Mouse (Mus musculus): ENCODE measurements around the gene Zbtb46. TPM values are rescaled to one million over a fixed set of nuclear protein-coding genes. Genes with fewer than 3 reads are reported as not detected.

The Zbtb46 gene
- polyA plus RNA-seq, 1 experiment from 2014 or later = 3.8 TPM

DNA sequence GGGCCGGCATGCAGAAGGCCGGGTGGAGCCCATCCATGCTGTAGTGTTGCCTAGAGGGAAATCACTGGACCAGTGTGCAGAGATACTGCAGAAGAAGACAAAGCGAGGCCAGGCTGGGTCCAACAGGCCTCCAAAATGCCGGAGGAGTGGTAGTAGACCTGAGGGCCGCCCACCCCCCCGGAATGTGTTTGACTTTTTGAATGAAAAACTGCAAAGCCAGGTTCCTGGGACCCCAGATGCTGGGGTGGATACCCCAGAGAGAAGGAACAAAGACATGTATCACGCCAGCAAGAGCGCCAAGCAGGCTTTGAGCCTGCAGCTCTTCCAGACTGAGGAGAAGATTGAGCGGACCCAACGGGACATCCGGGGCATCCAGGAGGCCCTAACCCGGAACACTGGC, 79.4 kb downstream of the Zbtb46 start, which contains the start of gene Lime1:
Gene Lime1, plus strand, starts transcription at position 301 of the 400 bp plus-strand sequence.
- Histone ChIP-seq H3K4me2 (no peak within 1 kb of the TSS), H3K27ac (no peak within 1 kb of the TSS), H3K27me3 (no peaks in the 10 kb centered on the region), H3K9me3 (no peaks in the 10 kb centered on the region), H3K36me3 (peaks cover 68% of the 10 kb centered on the region), H3K4me3 (no peak within 1 kb of the TSS), H3K9ac (no peak within 1 kb of the TSS), H3K4me1 (no peaks in the 10 kb centered on the region)
- no peak for ATAC-seq (ENCODE audit: insufficient number of reproducible peaks, insufficient read depth, low FRiP score, low TSS enrichment, low read depth)
- WGBS = 93% methylated on average over 12 of the region's 12 CpGs

DNA sequence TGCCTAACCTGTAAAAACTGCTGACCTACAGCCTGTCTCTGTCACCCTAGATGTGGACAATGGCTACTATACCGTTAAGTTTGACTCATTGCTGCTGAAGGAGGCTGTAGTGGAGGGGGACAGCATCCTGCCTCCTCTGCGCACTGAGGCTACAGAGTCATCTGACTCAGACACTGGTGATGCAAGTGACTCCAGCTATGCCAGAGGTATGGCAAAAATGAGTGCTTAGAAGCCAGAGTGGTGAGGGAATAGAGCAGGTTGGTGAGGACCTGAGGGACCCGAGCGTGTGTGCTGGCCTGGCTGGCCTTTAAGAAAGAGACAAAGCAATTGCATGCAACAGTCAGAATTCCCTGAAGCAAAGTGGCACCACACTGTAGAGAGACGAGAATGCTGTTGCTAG, 80.5 kb downstream of the Zbtb46 start:
- no peak for ATAC-seq (ENCODE audit: insufficient number of reproducible peaks, insufficient read depth, low FRiP score, low TSS enrichment, low read depth)

GRCm38 (mm10) chr2:181377230-181377629, 82.0 kb downstream of the Zbtb46 start:
- no peak for ATAC-seq (ENCODE audit: insufficient number of reproducible peaks, insufficient read depth, low FRiP score, low TSS enrichment, low read depth)
- H3K4me3 ChIP-seq = no peak overlapping the region
- 83% methylated on average over 2 of the region's 2 CpGs for WGBS
- no peaks in the 10 kb centered on the region for H3K4me1 ChIP-seq
- H3K36me3 ChIP-seq = peaks cover 42% of the 10 kb centered on the region
- H3K27me3 ChIP-seq = no peaks in the 10 kb centered on the region
- no peak overlapping the region for H3K9ac ChIP-seq
- H3K27ac ChIP-seq = no peak overlapping the region
- no peaks in the 10 kb centered on the region for H3K9me3 ChIP-seq
- no peak overlapping the region for H3K4me2 ChIP-seq

More for the DNA sequence above, 80.5 kb downstream of the Zbtb46 start:
- Histone ChIP-seq H3K4me3 (no peak overlapping the region), H3K27me3 (no peaks in the 10 kb centered on the region), H3K9ac (no peak overlapping the region), H3K4me1 (no peaks in the 10 kb centered on the region), H3K9me3 (no peaks in the 10 kb centered on the region), H3K36me3 (peaks cover 57% of the 10 kb centered on the region), H3K27ac (no peak overlapping the region), H3K4me2 (no peak overlapping the region)
- WGBS = 89% methylated on average over 5 of the region's 5 CpGs

DNA sequence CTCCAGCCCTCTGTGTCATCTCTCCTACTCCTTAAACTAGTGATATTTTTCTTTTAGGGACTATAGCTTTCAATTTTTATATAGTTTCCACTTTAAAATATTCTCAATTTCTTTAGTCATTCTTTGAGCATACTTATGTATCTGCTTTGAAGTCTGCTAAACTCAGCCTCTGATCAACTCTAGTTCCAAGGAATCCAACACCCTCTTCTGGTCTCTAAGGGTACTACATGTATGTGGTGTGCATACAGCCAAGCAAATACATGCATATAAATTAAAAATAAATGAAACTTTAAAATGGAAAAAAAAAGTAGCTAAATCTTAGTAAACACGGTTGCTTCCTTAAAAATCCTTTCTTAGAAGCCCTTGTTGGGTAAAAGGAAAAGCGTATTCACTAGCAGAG, 83.4 kb downstream of the Zbtb46 start:
- Histone ChIP-seq H3K9ac (no peak overlapping the region), H3K27ac (no peak overlapping the region), H3K36me3 (peaks cover 31% of the 10 kb centered on the region), H3K4me3 (no peak overlapping the region), H3K4me2 (no peak overlapping the region), H3K4me1 (no peaks in the 10 kb centered on the region), H3K27me3 (no peaks in the 10 kb centered on the region), H3K9me3 (no peaks in the 10 kb centered on the region)
- ATAC-seq (ENCODE audit: insufficient number of reproducible peaks, insufficient read depth, low FRiP score, low TSS enrichment, low read depth) = no peak
- 94% methylated on average over 2 of the region's 2 CpGs for WGBS

DNA sequence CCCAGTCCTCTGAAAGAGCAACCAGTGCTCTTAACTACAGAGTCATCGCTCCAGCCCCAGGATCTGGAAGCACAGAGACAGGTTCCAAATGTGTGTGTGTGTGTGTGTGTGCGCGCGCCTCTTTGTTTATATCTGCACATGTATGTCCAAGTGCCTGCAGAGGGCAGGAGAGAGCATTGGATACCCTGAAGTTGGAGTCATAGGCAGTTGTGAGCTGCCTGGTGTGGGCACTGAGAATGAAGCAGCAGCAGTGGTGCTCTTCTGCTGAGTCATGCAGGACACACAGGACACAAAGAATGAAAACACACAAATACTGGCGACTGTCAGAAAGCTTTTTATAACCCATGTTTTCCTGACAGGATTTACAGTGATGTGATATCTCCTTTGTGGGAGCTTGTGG, 89.2 kb downstream of the Zbtb46 start:
- peaks cover 22% of the 10 kb centered on the region for H3K36me3 ChIP-seq
- WGBS = 93% methylated on average over 5 of the region's 5 CpGs
- H3K4me1 ChIP-seq = peaks cover 23% of the 10 kb centered on the region
- no peak overlapping the region for H3K9ac ChIP-seq
- H3K27me3 ChIP-seq = no peaks in the 10 kb centered on the region
- no peak overlapping the region for H3K27ac ChIP-seq
- no peaks in the 10 kb centered on the region for H3K9me3 ChIP-seq
- H3K4me3 ChIP-seq = no peak overlapping the region
- no peak overlapping the region for H3K4me2 ChIP-seq
- ATAC-seq (ENCODE audit: insufficient number of reproducible peaks, insufficient read depth, low FRiP score, low TSS enrichment, low read depth) = no peak

- Histone ChIP-seq H3K9me3 (no peaks in the 10 kb centered on the region), H3K27me3 (no peaks in the 10 kb centered on the region), H3K4me3 (peak overlapping the region; percentile 93), H3K36me3 (peaks cover 39% of the 10 kb centered on the region), H3K27ac (peak overlapping the region; percentile 91), H3K4me1 (peaks cover 32% of the 10 kb centered on the region), H3K9ac (peak overlapping the region; percentile 92), H3K4me2 (peak overlapping the region; percentile 96)
- WGBS = under 1% methylated on average over 20 of the region's 20 CpGs
- ATAC-seq (ENCODE audit: insufficient number of reproducible peaks, insufficient read depth, low FRiP score, low TSS enrichment, low read depth) = peak; percentile 33; the same call in 1 of the 2 replicates
Measured at GRCm38 (mm10) chr2:181365655-181366075, 93.6 kb downstream of the Zbtb46 start.

GRCm38 (mm10) chr2:181364860-181365596, 94.2 kb downstream of the Zbtb46 start, which contains the start of the genes Zgpat and Arfrp1:
Zgpat (plus strand) TSS chr2:181364928.
Arfrp1 (minus strand) TSS chr2:181365404.
- H3K4me1 ChIP-seq = peaks cover 32% of the 10 kb centered on the region
- ATAC-seq (ENCODE audit: insufficient number of reproducible peaks, insufficient read depth, low FRiP score, low TSS enrichment, low read depth) = peak; percentile 81
- under 1% methylated on average over 70 of the region's 71 CpGs for WGBS
- H3K9me3 ChIP-seq = no peaks in the 10 kb centered on the region
- peak within 1 kb of the TSS; percentile 91 for H3K27ac ChIP-seq
- peak within 1 kb of the TSS; percentile 93 for H3K4me3 ChIP-seq
- peaks cover 38% of the 10 kb centered on the region for H3K36me3 ChIP-seq
- H3K9ac ChIP-seq = peak within 1 kb of the TSS; percentile 92
- peak within 1 kb of the TSS; percentile 96 for H3K4me2 ChIP-seq
- no peaks in the 10 kb centered on the region for H3K27me3 ChIP-seq

- Histone ChIP-seq H3K9me3 (no peaks in the 10 kb centered on the region), H3K36me3 (peaks cover 38% of the 10 kb centered on the region), H3K9ac (peak overlapping the region; percentile 92), H3K27ac (peak overlapping the region; percentile 91), H3K4me1 (peaks cover 32% of the 10 kb centered on the region), H3K4me3 (peak overlapping the region; percentile 93), H3K27me3 (no peaks in the 10 kb centered on the region), H3K4me2 (peak overlapping the region; percentile 96)
- 9% methylated on average over 14 of the region's 14 CpGs for WGBS
- no peak for ATAC-seq (ENCODE audit: insufficient number of reproducible peaks, insufficient read depth, low FRiP score, low TSS enrichment, low read depth)
Measured at GRCm38 (mm10) chr2:181364487-181364859, 94.8 kb downstream of the Zbtb46 start.

- Histone ChIP-seq H3K9ac (peak overlapping the region; percentile 92), H3K4me3 (peak overlapping the region; percentile 93), H3K36me3 (peaks cover 38% of the 10 kb centered on the region), H3K9me3 (no peaks in the 10 kb centered on the region), H3K4me2 (peak overlapping the region; percentile 96), H3K4me1 (peaks cover 32% of the 10 kb centered on the region), H3K27me3 (no peaks in the 10 kb centered on the region), H3K27ac (no peak overlapping the region)
- WGBS = 79% methylated on average over 3 of the region's 3 CpGs
- no peak for ATAC-seq (ENCODE audit: insufficient number of reproducible peaks, insufficient read depth, low FRiP score, low TSS enrichment, low read depth)
Measured at GRCm38 (mm10) chr2:181363946-181364345, 95.3 kb downstream of the Zbtb46 start.

DNA sequence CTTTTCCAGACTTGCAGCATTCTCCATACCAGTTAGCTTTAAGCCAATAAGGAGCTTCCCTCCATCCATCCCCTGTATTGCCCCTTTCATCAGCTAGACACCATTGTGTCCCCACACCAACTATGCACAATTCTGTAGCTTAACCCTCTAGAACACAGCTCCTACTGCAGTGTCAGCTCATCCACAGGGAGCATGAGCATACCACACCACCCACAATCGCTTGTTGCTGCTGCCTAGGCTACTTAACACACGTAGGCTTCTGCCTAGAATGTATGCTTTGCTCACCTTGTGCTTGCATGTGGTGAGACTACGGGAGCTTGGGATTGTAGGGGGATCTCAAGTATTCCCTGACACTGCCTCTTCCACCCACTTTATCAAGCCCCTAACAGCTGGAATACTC, 102.4 kb downstream of the Zbtb46 start:
- no peak overlapping the region for H3K4me3 ChIP-seq
- no peak overlapping the region for H3K27ac ChIP-seq
- no peak overlapping the region for H3K9ac ChIP-seq
- H3K9me3 ChIP-seq = no peaks in the 10 kb centered on the region
- H3K36me3 ChIP-seq = peaks cover 99% of the 10 kb centered on the region
- H3K27me3 ChIP-seq = no peaks in the 10 kb centered on the region
- H3K4me2 ChIP-seq = no peak overlapping the region
- no peaks in the 10 kb centered on the region for H3K4me1 ChIP-seq
- no peak for ATAC-seq (ENCODE audit: insufficient number of reproducible peaks, insufficient read depth, low FRiP score, low TSS enrichment, low read depth)
- WGBS = 78% methylated on average over 3 of the region's 3 CpGs

DNA sequence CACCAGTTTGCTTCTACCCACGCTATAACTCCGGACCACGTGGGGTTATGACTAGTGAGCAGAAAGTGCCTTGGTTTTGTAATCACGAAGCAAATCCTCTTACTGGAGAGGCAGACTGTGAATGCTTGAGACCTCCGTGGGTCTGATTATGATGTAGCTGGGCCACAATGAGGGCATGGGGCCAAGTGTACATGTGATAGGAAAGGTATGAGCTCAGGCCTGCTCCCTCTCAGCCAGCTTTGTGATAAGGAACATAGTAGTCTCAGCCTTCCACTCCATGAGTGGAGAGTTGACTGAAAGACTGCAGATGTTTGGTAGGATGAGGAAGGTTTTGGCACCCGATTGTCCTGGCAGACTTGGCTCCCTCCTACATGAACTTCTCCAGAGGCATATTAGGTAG, 116.5 kb downstream of the Zbtb46 start:
- Histone ChIP-seq H3K27ac (no peak overlapping the region), H3K36me3 (peaks cover 82% of the 10 kb centered on the region), H3K4me2 (no peak overlapping the region), H3K9ac (no peak overlapping the region), H3K9me3 (no peaks in the 10 kb centered on the region), H3K4me1 (no peaks in the 10 kb centered on the region), H3K27me3 (no peaks in the 10 kb centered on the region), H3K4me3 (no peak overlapping the region)
- WGBS = 93% methylated on average over 6 of the region's 6 CpGs
- no peak for ATAC-seq (ENCODE audit: insufficient number of reproducible peaks, insufficient read depth, low FRiP score, low TSS enrichment, low read depth)

GRCm38 (mm10) chr2:181340426-181340825, 118.8 kb downstream of the Zbtb46 start:
- Histone ChIP-seq H3K27me3 (no peaks in the 10 kb centered on the region), H3K27ac (no peak overlapping the region), H3K4me2 (no peak overlapping the region), H3K9ac (no peak overlapping the region), H3K36me3 (peaks cover 80% of the 10 kb centered on the region), H3K9me3 (no peaks in the 10 kb centered on the region), H3K4me3 (no peak overlapping the region), H3K4me1 (no peaks in the 10 kb centered on the region)
- 77% methylated on average over 4 of the region's 4 CpGs for WGBS
- no peak for ATAC-seq (ENCODE audit: insufficient number of reproducible peaks, insufficient read depth, low FRiP score, low TSS enrichment, low read depth)
